Mouse (Mus musculus) left cerebral cortex, adult 11 months (tissue): ENCODE results near the gene Cygb.
"Not testable (repeated sequence)": the region's sequence is repeated elsewhere in the genome, so short reads cannot be mapped to it uniquely, and the experiment has no call there.

Source experiments
- DNase-seq: peaks from one replicate; pipeline ENCODE4 v3.0.0; 2022; ENCODE audit warnings: low spot score

Gene Cygb

DNA sequence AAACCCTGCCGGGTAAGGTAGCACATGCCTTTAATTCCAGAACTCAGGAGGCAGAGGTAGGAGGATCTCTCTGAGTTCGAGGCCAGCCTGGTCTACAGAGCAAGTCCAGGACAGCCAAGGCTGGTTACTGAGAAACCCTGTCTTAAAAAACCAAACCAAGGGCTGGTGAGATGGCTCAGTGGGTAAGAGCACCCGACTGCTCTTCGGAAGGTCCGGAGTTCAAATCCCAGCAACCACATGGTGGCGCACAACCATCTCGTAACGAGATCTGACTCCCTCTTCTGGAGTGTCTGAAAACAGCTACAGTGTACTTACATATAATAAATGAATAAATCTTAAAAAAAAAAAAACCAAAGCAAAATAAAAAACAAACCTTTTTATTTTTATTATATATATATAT is 17.5 kb downstream of the Cygb start:
- DNase-seq = not testable (repeated sequence)

DNA sequence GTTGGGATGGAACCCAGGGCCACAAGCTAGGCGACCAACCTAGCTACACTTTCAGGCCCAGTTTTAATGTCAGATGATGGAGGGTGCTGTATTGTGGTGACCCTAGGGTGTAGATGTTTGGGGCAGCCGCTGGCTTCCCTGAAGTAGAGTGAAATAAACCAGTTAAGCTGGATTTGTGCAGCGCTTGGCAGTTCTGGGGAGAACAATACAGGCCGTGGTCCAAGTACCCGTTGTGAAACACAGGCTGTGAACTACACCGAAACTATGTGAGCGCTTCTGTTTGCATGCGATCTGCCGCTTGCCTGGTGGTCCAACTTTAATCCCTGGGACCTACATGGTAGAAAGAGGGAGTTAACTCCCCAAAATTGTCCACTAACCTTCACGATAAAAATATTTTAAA is 21.2 kb downstream of the Cygb start:
- no peak for DNase-seq

DNA sequence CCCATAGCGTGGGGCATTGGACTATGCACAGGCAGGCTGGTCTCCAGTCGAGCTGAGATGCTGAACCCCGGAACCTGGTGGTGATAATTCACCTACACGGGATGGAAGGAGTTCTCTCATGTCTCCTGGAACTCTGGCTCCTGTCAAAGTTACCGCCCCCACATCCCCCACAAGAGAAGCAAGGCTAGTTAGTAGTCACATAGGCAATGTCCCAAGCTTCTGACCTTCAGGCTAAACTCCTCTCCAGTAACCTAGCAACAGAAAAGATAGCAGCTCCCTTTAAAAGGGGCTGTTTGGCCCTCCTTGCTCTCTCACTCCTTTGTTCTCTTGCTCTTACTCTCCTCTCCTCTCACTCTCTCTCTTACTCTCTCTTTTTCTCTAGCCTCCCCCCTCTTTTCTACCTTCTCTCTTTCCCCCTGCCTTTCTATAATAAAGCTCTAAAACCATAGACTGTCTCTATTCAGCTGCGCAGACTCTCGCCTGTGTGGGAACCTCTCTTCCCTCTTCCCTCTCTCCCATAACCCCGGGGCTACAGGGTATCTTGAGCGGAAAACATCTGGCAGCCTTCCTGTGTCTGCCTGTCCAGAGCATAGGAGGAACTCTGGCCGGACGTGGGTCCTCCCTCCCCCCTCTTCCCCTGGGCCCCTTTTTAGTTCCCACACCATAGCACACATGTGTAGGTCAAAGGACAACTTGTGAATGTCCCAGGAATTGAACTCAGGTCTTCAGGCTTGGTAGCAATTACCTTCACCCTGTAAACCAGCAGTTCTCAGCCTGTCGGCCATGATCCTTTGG is 23.7 kb downstream of the Cygb start:
- no peak for DNase-seq

- DNase-seq = no peak
Observed at GRCm38 (mm10) chr11:116629472-116629871, 24.6 kb downstream of the Cygb start.

DNA sequence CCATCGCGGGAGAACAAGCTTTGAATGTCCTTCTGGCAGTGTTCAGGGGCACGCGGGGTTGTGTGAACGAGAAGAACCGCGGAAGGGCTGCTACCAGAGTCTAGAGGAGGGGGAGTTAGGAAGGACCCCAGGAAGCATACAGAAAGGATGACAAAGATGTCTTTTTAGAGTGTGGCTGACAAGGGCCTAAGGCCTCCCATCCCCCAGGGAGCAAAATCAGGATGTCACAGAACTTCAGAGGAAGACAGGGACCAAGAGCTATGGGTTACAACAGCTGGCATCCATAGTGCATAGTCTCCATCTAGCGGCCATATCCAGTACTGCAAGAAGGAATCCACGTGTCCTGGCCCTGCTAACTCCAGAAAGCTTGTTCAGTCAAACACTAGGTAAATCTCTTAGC is 25.4 kb downstream of the Cygb start:
- DNase-seq = peak; percentile 83

DNA sequence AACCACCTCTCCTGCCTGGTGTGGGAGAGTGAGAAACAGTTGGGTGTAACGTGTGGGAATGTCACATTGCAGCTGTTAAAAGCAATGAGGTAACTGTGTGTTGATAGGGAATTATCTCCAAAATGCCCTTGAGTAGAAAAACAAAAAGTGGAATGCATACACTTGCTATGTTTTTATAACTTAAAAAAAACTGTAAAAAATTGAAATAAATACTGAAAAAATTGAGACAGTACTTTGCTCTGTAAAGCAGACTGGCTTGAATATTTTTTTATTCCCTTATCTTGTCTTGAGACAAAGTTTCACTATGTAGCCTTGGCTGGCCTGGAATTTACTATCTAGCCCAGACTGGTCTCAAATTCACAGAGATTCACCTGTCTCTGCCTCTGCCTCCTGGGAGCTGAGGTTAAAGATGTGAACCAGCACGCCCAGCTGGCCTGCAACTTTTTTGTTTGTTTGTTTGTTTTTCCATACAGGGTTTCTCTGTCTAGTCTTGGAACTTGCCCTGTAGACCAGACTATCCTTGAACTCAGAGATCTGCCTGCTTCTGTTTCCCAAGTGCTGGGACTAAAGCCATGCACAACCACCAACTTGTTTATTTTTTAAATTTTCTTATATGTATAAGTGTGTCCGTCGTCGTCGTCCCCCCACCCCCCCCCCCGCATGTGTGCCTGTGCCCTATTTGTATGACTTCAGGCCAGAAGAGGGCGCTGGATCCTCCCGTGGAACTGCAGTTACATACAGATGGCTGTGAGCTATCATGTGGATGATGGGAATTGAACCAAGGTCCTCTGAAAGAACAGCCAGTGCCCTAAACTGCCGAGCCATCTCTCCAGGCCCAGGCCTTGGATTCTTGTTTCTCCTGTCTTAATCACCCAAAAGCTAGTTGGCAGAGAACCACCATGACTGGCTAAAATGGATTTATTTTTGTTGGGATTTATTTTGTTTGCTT is 26.8 kb downstream of the Cygb start:
- no peak for DNase-seq

- DNase-seq = no peak
Observed at GRCm38 (mm10) chr11:116626299-116627071, 27.6 kb downstream of the Cygb start, which contains the start of gene Rhbdf2. Gene Rhbdf2 (minus strand): TSS chr11:116627019.

DNA sequence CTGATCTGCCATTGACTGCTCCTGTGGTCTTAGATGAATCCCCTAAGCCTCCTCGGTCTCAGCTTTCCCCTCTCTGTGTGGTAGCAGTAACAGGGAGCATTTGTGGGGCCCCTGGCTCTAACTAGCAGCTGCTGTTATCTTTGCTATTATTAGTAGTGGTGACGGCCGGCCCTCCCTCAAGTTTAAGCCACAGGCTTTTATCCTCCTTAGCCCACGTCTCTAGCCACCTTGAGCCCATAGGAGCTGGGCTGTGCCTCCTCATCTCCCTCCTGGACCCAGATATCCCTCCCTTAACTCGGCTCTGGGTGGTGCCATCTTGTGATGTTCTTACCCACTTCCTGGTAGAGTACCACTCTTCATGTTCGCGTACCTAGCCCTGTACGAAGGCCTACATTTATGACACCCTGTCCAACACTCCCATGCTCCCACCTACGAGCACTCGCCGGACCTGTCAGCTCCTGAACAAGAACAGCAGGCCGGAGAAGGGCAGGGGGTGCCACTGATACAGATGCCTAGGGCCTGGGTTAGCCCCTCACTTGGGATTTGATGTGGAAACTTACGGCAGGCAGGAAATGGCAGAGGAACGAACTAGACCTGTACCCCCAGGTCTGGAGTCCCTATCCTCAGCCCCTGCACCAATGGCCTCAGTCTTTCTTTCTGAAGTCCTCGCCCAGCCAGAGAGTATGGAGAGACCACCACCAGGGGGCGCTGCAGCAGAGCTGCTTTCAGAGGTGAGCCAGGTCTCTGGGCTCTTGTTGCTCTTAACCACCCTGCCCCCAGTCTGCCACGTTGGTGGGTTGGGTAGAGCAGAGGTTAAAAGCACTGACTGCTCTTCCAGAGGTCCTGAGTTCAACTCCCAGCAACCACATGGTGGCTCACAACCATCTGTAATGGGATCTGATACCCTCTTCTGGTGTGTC is 28.8 kb downstream of the Cygb start:
- no peak for DNase-seq

- DNase-seq = no peak
Observed at GRCm38 (mm10) chr11:116624131-116624832, 29.8 kb downstream of the Cygb start.

DNA sequence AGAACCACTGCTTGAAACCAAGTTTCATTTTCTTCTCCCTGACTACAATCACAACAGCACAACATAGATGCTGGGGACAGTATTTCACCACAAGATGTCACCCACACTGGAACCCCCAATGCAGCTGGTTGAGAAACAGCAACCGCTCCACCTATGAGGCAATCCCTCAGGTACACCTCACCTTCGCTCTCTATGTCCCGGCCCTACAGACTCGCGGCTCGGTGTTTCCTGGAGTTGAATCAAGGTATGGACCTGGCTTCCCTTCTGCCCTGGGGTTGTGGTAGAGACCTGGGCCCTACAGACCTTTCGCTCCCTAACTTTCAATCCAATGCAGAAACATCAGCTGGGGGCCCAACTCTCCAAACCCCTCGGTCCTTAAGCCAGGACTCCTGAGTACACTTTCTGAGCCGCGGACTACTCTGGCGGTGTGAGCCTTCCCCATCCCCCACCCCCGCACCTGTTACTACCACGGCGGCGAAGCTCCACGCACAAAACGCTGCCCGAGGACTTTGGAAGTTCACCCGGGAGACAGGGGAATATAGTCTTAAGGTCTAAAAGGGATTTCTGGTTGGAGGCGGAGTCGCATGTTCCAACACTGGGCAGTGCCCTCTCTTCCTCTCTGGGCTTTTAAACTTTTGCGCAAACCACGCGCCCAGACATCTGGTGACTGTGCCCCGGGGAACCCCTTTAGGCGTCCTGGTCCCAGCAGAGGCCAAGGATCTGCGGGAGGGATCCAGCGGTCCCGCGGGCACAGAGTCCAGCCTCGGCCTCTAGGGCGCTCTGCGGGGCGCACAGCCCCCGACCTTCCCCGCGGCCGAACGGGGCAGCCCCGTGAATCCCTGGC is 30.6 kb downstream of the Cygb start:
- no peak for DNase-seq

DNA sequence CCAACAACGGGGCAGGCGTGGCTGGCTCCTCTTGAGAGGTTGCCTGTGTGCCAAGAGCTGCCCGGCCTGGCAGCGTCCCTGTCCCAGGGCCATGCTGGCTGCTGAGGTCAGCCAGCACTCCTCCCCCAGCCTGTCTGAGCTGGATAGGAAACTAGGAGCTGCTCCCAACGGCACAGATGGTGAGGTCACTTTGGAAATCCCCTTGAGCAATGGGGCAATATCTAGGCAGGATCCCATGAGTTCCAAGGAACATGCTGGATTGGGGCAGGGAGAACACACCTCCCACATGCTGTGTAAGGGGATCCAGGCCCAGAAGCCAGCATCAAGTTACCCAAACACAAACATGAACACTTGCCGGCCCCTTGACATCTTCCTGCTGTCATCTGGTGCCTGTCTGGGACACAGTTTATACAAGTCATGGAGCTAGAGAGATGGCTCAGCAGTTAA is 32.8 kb downstream of the Cygb start:
- no peak for DNase-seq

- no peak for DNase-seq
Observed at GRCm38 (mm10) chr11:116620559-116621253, 33.4 kb downstream of the Cygb start.

DNA sequence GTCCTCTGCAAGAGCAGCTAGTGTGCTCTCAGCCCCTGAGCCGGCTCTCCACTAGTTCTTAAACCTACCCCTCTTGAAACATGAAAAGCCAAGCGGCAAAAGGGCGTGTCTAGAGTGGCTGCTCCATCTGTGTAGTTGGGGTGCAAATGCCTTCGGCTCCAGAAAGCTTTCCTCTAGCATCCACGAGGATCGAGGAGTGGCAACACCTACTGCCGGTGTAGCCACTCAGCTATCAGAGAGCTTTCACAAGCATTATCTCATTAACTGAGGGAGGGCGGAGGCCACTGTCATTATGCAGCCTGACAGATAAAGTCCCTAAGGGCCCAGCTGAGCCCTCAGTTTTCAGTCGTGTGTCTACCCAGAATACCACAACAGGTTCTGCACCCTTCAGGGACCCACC is 34.0 kb downstream of the Cygb start:
- DNase-seq = no peak

DNA sequence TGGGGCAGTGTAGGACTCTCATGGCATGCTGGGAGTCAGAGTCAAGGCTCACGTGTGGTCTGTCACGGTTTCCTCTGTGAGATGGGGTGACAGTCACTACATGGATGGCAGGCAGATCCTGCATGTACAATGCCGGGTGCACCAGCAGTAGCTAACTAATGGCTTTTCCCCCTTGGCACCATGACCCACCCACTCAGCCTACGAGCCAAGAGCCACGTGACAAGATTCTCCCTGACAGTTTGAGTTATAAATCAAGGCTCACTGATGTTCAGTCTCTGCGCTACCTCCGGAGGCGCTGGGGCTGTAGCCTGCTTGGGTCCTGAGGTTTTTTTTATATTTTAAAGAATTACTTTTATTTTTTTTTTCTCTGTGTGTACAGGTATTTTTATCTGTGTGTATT is 34.6 kb downstream of the Cygb start:
- DNase-seq = no peak

DNA sequence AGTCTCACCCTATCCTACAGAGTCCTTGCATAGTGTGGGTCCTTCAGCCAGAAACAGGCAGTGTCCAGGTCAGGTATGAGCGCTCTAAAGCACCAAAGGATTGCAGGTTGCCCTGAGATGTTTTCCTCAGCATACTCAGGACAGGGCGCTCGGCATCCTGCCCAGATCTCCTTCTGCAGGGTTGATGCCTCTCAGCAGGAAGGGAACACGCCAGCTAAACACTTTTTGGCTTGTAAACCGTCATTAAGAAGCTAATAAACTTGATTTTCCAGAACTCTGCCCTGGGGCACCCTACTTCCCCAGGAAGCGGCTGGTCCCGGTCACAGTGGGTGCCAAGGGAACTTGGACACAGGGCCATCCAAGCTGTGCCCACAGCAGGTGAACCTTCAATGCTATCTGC is 35.0 kb downstream of the Cygb start:
- DNase-seq = no peak

DNA sequence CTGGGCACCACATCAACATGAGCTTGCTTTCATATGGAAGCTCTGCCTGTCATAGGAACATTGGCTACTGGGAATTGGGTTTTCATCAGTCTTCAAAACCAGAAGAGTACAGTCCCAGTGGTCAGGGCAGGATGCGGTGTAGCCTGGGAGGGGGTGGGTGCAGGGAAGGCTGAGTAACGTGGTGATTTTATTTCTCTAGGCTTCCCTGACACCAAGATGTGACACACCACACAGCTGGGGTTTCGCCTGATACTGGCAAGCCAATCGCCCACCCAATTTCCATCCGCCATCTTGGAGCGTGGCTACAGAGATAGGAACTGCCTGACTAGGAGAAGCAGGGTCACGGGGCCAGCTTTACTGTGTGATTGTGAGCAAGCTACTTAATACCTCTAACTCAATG is 35.4 kb downstream of the Cygb start:
- no peak for DNase-seq

DNA sequence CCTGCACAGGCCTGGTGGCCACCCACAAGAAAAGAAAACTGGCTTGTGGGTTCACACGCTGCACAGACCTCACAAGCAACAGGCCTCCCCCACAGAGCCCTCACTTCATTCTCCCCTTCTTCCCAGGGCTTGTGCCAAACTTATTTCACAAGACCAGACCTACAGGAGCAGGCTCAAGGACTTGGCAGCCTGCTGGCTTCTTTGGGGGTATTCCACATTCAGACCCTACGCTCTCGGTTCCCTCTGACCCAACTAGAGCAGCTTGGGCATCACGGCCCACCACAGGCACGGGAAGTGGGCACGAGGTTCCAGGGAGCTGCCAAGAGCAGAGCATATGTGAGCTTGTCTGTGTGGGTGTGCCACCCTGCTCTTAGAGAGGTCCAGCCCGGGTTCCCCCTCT is 36.5 kb downstream of the Cygb start:
- no peak for DNase-seq

DNA sequence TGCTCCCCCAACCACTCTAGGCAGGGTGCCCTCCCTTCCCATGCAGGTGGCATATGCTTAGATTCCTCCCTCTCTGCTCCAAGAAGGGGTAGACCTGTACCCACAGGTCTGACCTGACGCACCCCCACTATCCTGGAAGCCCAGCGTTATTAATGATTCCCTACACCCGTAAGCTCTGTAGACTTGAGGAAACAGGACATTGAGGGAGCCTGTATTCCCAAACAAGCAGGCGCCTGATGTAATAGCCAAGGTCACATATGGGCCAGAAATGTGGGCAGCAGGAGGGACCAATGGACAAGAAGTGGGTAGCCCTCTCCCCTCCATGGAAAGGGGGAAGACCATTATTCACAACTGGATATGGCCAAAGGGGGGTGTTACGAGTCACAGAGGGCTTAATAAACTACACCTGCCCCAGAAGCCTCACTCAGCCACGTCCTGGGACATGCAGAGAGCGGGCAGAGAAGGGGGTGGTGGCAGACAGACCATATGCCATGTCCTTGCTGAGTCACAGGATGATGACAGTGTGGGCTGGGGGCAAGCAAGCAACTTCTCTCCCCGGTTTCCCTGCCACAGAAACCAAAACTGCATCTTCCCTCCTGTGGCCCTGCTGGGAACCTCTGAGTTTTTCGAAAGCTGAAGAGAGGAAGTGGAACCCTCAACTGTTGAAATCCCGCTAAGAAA is 37.5 kb downstream of the Cygb start:
- no peak for DNase-seq
